9 mouse cellular contexts compared by ENCODE assay signal in genomic region chr10:95388821-95389477, GRCm38 (mm10). TPM values are rescaled to one million over a fixed set of nuclear protein-coding genes. Genes with fewer than 3 reads are reported as not detected.
DNase-seq lines count a peak whose midpoint lies in the region; ATAC-seq lines count a peak whose summit lies in the region.
"Had no signal": no experiment of that assay in that cellular context is flagged by ENCODE, and none has a peak within 500 bp of the region (broad histone marks: within the 10 kb centered on the region; RNA-seq: fewer than 3 reads in every experiment).

No protein-coding gene starts in this region.

- H3K9ac ChIP-seq in intestine, embryonic 14.5 days (ENCODE audit: low read length): no peak overlapping the region
- H3K9ac ChIP-seq: liver, embryonic 13.5 days had no signal

- H3K4me2 ChIP-seq in intestine, embryonic 14.5 days (ENCODE audit: low read length): 0 out of 2 replicates have a peak overlapping the region, but pooled peaks have one; percentile 9
- H3K4me2 ChIP-seq: liver, embryonic 13.5 days had no signal

- H3K36me3 ChIP-seq in intestine, embryonic 14.5 days (ENCODE audit: control insufficient read depth, insufficient read depth, low read length): no peaks in the 10 kb centered on the region
- no peaks in the 10 kb centered on the region for H3K36me3 ChIP-seq in hindbrain, embryonic 10.5 days
- H3K36me3 ChIP-seq: liver, embryonic 13.5 days had no signal

- H3K9me3 ChIP-seq in intestine, embryonic 14.5 days (ENCODE audit: control insufficient read depth, low read length): no peaks in the 10 kb centered on the region
- no peaks in the 10 kb centered on the region for H3K9me3 ChIP-seq in hindbrain, embryonic 10.5 days
- H3K9me3 ChIP-seq: liver, embryonic 13.5 days had no signal

- WGBS in intestine, embryonic 14.5 days: 67% methylated on average over 23 of the region's 23 CpGs
- WGBS in hindbrain, embryonic 10.5 days: 71% methylated on average over 23 of the region's 23 CpGs

- no peak for ATAC-seq in intestine, embryonic 14.5 days (replicated peaks; ENCODE audit: low FRiP score, low TSS enrichment, low read depth)

- H3K27ac ChIP-seq in intestine, embryonic 14.5 days (ENCODE audit: low read depth): no peak overlapping the region
- H3K27ac ChIP-seq in hindbrain, embryonic 10.5 days: no peak overlapping the region
- H3K27ac ChIP-seq: liver, embryonic 13.5 days had no signal

- DNase-seq in adrenal gland, adult (ENCODE audit: inconsistent age in 2 of 2, low spot score in 1 of 2): peak; percentile 29 to 79
- DNase-seq in adrenal gland, postnatal 25 days: no peak
- peak; percentile 58 for DNase-seq in fibroblast of lung, adult 2 months (ENCODE audit: low read depth)
- no peak for DNase-seq in intestine, embryonic 14.5 days (ENCODE audit: low spot score)
- DNase-seq in lung, postnatal 10 days: peak; percentile 88
- DNase-seq in thymus, postnatal 36 days: no peak
- DNase-seq in hindbrain, embryonic 10.5 days (ENCODE audit: low spot score): no peak
- no peak for DNase-seq in cerebellum, adult 9-11 months
- DNase-seq: liver, embryonic 13.5 days had no signal

- no peaks in the 10 kb centered on the region for H3K27me3 ChIP-seq in intestine, embryonic 14.5 days (replicated peaks; ENCODE audit: control insufficient read depth, insufficient read depth, low read length)
- H3K27me3 ChIP-seq in hindbrain, embryonic 10.5 days (ENCODE audit: insufficient read depth, poor library complexity, severe bottlenecking): no peaks in the 10 kb centered on the region
- H3K27me3 ChIP-seq: liver, embryonic 13.5 days had no signal

- H3K4me1 ChIP-seq in intestine, embryonic 14.5 days (replicated peaks; ENCODE audit: control insufficient read depth, insufficient read depth, low read length): no peaks in the 10 kb centered on the region
- no peaks in the 10 kb centered on the region for H3K4me1 ChIP-seq in hindbrain, embryonic 10.5 days (replicated peaks)
- H3K4me1 ChIP-seq: liver, embryonic 13.5 days had no signal

- H3K4me3 ChIP-seq in intestine, embryonic 14.5 days (ENCODE audit: low read depth, low read length): no peak overlapping the region
- no peak overlapping the region for H3K4me3 ChIP-seq in hindbrain, embryonic 10.5 days
- H3K4me3 ChIP-seq: liver, embryonic 13.5 days had no signal

RNA-seq across cellular contexts. Expression of gene Socs2, which starts 28.0 kb away (rescaled TPM):
- total RNA-seq in adrenal gland, postnatal 25 days (2021): 19.6 and 19.8 TPM in 2 replicates
- 47.1 and 52.7 TPM in 2 replicates for polyA plus RNA-seq in intestine, embryonic 14.5 days (2014; fragmentation: Nextera tagmentation; extraction: Ambion mirVana)
- polyA plus RNA-seq in hindbrain, embryonic 10.5 days (2016; fragmentation: Nextera tagmentation; extraction: Ambion mirVana): 32.5 and 40.4 TPM in 2 replicates

Comparison
In these comparisons a context has a peak if more than half of its experiments do, and no peak if none do; other contexts are left out.
1. DNase-seq: peak in adrenal gland, adult (2 of 2), fibroblast of lung, adult 2 months (single experiment) and lung, postnatal 10 days (single experiment); none in adrenal gland, postnatal 25 days (single experiment), intestine, embryonic 14.5 days (single experiment), thymus, postnatal 36 days (0 of 2), hindbrain, embryonic 10.5 days (single experiment) and cerebellum, adult 9-11 months (single experiment).